Mouse (Mus musculus): ENCODE data around the gene Stmn1.

- no peak for TF ChIP-seq POLR2A (IDR thresholded peaks at IDR 0.05; ENCODE audit: borderline replicate concordance, extremely low read depth, insufficient read depth, insufficient read length, poor library complexity, severe bottlenecking)
- TF ChIP-seq CTCF (IDR thresholded peaks at IDR 0.05; ENCODE audit: borderline replicate concordance, extremely low read depth, insufficient read depth, insufficient read length), result no peak
These were observed 9.3 kb upstream of the Stmn1 start for GRCm38 (mm10) chr4:134458856-134459255.

Data from brain, embryonic 14.5 days (tissue).